ENCODE assay signal across 16 mouse cellular contexts in the genomic region with DNA sequence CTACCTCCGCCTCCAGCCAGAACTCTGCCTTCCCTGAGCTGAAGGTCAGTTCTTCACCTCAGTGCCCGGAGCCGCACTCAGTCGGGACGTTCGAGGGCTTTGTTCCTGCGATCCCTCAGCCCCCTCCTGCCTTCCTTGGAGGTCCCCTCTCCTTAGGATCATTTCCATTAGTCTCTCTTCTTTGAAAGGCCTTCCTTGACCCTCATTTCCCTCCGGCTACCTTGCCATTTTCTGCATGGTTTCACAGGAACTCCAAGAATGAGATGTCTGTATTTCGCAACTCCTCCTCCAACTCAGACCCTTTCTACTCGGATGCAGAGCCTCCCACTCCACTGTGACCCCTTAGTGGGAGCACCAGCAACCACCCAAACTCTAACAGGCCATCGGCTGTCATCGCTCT.
"Had no signal": no experiment of that assay in that cellular context is flagged by ENCODE, and none has a peak within 500 bp of the region (broad histone marks: within the 10 kb centered on the region; RNA-seq: fewer than 3 reads in every experiment).

No protein-coding gene starts in this region.

- H3K27me3 ChIP-seq: liver, embryonic 15.5 days had no signal

- H3K4me1 ChIP-seq: liver, embryonic 15.5 days; neural tube, embryonic 15.5 days had no signal

- ATAC-seq: intestine, postnatal 0 days; lung, postnatal 0 days had no signal

- H3K4me3 ChIP-seq: left cerebral cortex, adult 2 months; limb, embryonic 10.5 days; liver, embryonic 15.5 days; midbrain, embryonic 10.5 days; myocyte; neural tube, embryonic 15.5 days had no signal

- H3K27ac ChIP-seq: left cerebral cortex, adult 2 months; limb, embryonic 10.5 days; liver, embryonic 15.5 days; midbrain, embryonic 10.5 days; neural tube, embryonic 15.5 days had no signal

- H3K36me3 ChIP-seq: limb, embryonic 10.5 days; liver, embryonic 15.5 days; midbrain, embryonic 10.5 days; neural tube, embryonic 15.5 days had no signal

- H3K9ac ChIP-seq: liver, embryonic 15.5 days; neural tube, embryonic 15.5 days had no signal

- H3K4me2 ChIP-seq: liver, embryonic 11.5 days; liver, embryonic 15.5 days; neural tube, embryonic 15.5 days had no signal

- H3K9me3 ChIP-seq: limb, embryonic 10.5 days; liver, embryonic 15.5 days; midbrain, embryonic 10.5 days; neural tube, embryonic 15.5 days had no signal

- DNase-seq: lung, adult 2 months; lung, postnatal 4 days; midbrain, embryonic 14.5 days; right cerebral cortex, postnatal 4 days; spleen, adult 18-20 months; thymus, adult 18-20 months; thymus, postnatal 25 days had no signal
